Mouse (Mus musculus): ENCODE measurements around the gene St6galnac3. TPM values are rescaled to one million over a fixed set of nuclear protein-coding genes. Genes with fewer than 3 reads are reported as not detected.

Gene St6galnac3
- 1 to 10 TPM in 1 of 2 experiments, under 1 TPM in 1; 0.77 to 2.9 TPM for total RNA-seq (2023)

DNA sequence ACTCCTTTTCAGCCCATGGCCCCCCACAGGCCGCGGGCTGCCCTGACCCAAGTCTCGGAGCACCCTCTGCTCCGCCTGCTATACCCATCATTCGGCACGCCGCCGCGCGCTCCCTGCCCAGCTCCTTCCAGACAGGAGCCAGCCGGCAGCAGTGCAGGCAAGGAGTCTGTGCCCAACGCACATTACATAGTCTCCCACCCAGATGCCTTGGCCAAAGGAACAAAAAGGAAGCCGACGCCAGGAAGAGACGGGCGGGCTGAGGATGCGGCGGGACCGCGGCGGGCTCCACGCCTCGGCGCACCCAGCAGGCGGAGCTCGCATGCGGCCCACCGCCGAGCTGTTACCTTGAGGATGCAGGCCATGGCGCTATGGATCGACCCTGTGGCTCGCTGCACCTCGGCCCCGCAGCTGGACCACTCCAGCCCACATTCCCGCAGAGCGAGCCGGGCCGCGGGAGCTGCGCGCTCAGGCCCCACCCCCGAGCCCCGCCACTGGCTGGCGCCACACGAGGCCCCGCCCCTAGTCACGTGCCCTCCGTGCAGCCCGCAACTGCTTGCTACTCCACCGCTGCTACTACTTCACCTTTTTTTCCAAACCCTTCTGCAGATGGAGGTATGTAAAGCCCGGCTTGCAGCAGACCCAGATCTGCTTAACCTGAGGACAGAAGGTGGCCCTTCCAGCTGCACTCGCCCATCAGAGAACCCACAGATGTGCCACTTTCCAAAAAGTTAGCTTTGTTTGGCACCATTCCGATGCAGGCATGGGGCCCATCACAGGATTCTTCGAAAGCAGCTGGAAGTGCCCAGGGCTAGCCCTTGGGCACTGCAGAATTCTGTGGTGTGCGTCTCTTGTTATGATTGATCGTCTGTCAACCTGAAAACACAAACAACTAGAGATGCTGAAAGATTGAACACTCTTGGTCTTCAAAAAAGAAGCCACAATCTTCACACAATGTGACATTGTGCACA, at the start of gene St6galnac3:
TSS of gene St6galnac3 (minus strand) at position 474 of the 968 bp plus-strand sequence.

Other genes starting within 250 kb of the St6galnac3 start
- under 1 TPM in 1 of 2 experiments, not detected in 1; 0.40 TPM for gene Asb17, start 119.0 kb upstream of the St6galnac3 start, total RNA-seq (2023)
- under 1 TPM; 0.24 to 0.40 TPM for gene Msh4, start 181.0 kb upstream of the St6galnac3 start, total RNA-seq (2023)
- 10 to 100 TPM; 25.1 to 27.2 TPM for gene Rabggtb, start 187.8 kb upstream of the St6galnac3 start, total RNA-seq (2023)
- 10 to 100 TPM; 36.3 to 37.7 TPM for gene Acadm, start 219.5 kb upstream of the St6galnac3 start, total RNA-seq (2023)
- not detected for gene Slc44a5, start 248.3 kb upstream of the St6galnac3 start, total RNA-seq (2023)

Data from neutrophil, adult 59 days (primary cell).